Mouse (Mus musculus): ENCODE measurements at regions not wholly inside any gene's neighbourhood (a gene's known extent, or its start where the extent isn't known, plus 50 kb on each side); places are given as distances from the start of the nearest gene placed in this dataset.
A peak's percentile ranks its signal among the peaks of the same experiment; 100 is the strongest.

- DNase-seq (ENCODE audit: low spot score): peak; percentile 18
These were observed 253.2 kb upstream of the Spred2 start for GRCm38 (mm10) chr11:19670853-19671530.

DNA sequence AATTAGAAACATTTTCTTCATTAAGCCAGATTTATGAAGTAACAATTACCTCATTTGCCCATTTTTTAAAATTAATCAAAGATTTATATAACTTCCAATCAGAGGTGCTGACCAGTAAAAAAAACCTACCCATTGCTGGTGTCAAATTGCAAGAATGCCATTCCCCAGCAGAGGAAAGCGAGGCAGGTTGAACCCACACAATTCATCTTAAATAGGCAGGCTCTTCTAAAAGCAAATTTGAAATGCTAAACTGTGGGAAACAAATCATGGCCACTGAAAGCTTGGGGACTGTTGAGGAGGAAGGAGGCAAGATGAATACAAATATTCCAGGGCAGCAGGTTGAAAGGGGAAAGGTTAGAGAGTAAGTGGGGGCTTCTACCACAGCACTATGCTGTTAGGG, 251.2 kb upstream of the Spred2 start:
- DNase-seq (ENCODE audit: low spot score): no peak

GRCm38 (mm10) chr11:19676514-19676913, 247.7 kb upstream of the Spred2 start:
- DNase-seq (ENCODE audit: low spot score): no peak

DNA sequence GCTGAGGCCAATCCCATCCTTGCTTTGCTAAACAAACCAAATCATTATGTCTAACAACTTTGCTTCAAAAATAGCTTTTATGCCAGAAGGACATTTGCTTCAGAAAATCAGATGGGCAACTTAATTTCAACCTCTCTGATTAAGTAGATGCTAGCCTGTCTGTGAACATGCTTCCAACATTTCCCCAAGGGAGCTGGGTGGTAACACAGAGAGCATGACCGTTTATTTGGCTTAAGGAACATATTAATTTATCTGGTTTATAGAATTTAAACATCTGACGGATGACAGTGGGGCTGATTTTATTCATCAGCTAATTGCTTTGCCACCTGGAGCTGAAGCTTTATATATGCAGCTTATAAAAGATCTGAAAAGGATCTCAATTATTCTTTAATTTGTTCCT, 245.1 kb upstream of the Spred2 start:
- no peak for DNase-seq (ENCODE audit: low spot score)

- no peak for DNase-seq (ENCODE audit: low spot score)
These were observed 244.5 kb upstream of the Spred2 start for GRCm38 (mm10) chr11:19679669-19680068.

GRCm38 (mm10) chr11:19701198-19701597, 223.0 kb upstream of the Spred2 start:
- no peak for DNase-seq (ENCODE audit: low spot score)

DNA sequence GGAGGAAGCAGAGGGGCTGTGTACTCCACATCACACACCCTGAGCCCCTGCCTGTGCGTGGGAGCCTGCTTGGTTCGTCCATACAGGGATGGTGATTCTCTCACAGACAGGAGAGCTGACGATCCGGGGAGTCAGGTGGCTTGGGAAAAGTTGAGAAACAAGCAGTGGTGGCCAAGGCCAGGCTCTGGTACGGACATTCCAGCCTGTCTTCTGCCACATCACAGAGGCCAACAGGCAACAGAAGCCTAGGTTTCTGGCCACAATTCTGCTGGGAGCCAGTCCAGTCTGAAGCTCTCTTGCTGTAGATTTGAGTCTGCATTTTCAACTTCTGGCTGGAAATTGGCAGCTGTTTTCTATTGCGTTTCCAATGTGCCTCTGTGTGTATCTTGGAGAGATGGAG, 215.4 kb upstream of the Spred2 start:
- DNase-seq (ENCODE audit: low spot score): no peak

DNA sequence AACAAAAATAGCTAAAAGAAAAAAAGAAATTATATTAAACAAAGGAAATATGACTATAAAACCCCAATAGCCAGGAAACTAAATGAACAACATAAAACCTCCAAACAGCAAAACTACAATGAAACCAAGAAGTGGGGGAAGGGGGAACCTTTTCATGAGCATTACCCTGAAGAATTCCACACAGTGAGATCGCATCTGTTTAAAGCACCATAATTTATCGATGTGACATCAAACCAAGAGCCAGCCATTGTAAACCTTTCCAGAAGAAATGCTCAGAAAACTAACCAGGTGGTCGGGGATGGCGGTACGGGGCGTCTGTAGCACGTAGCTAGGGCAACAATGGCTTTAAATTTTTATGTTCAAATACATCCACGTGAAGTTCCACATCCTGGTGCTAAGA, 214.8 kb upstream of the Spred2 start:
- DNase-seq (ENCODE audit: low spot score): no peak

DNA sequence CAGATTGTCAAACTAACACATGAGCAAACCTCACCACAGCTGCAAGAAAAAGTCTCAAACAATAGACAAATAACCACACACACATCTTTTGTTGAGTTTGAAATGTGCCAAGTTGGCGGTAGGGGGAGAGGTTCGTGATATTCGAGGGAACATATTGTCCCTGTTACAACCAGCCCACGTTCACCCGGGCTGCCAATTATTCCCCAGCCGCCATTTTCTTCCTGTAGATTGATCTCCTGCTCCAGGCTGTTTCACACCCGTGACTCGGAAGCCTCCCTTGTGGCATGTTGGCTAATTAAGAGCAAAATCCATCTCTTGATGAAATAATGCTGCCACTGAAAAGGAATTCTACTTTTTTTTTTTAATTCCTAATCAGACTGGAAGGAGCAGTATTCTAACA, 211.1 kb upstream of the Spred2 start:
- DNase-seq (ENCODE audit: low spot score): no peak

DNA sequence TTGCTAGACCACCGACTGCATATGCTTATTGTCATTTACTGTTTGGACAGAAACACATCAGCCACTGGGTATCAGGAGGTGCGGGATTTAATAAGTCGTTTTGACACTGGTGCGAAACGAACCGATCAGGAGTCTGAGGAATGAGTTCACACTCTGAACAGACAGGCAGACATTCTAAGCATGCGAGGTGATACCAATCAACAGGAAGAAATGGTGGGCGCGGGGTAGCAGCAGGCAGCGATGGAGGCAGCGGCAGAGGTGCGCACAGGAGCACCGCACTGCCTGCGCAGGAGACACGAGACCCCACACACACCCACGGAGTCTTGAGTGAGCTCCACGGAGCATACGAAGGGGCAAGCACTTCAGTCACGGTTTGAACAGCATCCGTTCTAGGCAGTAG, 210.6 kb upstream of the Spred2 start:
- no peak for DNase-seq (ENCODE audit: low spot score)

- DNase-seq (ENCODE audit: low spot score): peak; percentile 28
These were observed 210.0 kb upstream of the Spred2 start for GRCm38 (mm10) chr11:19714211-19714610.

- no peak for DNase-seq (ENCODE audit: low spot score)
These were observed 209.1 kb upstream of the Spred2 start for GRCm38 (mm10) chr11:19714888-19715595.

DNA sequence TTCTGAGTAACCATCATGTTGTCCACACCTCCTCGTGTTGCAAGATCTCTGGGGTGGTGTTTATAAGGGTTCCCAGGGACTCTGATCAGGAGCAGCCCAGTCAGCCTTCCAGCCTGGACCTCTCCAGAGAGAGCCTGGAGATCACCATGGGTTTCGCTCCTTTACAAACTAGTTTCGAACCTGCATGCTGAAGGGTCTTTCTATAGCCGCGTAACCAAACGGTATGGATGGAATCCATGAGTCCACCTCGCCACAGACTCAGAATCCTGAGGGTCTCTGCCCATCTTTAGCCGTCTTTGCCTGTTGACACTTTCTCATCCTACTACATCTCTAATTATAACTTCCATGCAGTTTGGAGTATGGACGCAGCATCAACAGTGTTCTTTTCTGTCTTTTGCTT, 206.0 kb upstream of the Spred2 start:
- no peak for DNase-seq (ENCODE audit: low spot score)

DNA sequence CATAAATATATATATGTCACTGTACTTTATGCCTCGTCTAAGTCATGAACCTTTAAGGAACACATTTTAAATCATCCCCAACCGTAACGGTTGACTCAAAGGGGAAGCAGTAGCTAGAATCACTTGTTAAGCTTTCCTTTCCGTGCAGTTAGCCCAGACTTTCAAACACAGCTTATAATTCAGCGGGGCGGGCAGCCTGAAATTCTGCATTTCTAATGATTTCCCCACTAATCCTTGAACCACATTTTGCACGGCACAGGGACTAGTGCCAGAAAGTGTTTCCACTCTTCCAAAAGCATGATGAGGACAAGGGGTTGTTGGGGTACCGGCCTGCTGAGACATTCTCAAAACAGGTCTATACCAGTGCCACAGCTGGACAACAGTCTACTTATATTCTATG, 195.1 kb upstream of the Spred2 start:
- DNase-seq (ENCODE audit: low spot score): no peak

GRCm38 (mm10) chr11:19730747-19731146, 193.4 kb upstream of the Spred2 start:
- no peak for DNase-seq (ENCODE audit: low spot score)

DNA sequence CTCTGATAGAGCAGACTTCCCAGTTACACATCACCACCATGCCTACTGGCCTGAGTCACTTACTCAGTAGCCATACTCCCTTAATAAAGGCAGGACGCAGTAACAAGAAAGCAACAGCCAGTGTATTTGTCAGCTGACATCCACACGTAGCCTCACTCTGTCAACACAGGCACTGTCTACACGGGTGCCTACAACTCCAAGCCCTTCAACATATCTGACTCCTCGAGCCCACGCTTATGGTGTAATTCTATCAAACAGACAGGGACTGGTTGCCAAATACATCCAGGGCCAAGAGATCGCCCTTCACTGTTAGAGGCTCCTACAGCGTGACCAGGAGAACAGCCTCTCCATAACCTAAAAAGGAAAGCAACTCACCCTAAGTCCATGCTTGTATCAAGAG, 188.1 kb upstream of the Spred2 start:
- DNase-seq (ENCODE audit: low spot score): no peak

GRCm38 (mm10) chr11:19736926-19737325, 187.2 kb upstream of the Spred2 start:
- DNase-seq (ENCODE audit: low spot score): no peak

- DNase-seq (ENCODE audit: low spot score): no peak
These were observed 186.8 kb upstream of the Spred2 start for GRCm38 (mm10) chr11:19737331-19737730.

DNA sequence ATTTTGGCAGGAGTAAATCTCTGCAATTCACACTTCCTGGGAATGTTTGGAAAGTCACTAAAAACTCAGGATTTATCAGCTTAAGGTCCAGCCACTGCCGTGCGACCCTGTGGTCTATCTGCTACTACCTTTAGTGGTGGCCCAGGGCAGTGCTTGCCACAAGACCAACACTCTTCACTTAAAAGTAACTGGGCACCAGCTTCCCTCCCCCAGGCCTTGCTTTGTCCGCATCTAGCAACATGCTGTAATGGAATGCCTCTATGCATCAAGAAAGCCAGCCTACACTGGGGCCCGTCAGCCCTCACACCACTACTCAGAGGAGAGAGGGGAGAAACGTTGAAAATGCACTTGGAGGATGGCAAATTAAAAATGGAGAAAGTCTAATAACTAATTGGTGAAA, 186.4 kb upstream of the Spred2 start:
- no peak for DNase-seq (ENCODE audit: low spot score)

- no peak for DNase-seq (ENCODE audit: low spot score)
These were observed 184.5 kb upstream of the Spred2 start for GRCm38 (mm10) chr11:19739527-19740151.

DNA sequence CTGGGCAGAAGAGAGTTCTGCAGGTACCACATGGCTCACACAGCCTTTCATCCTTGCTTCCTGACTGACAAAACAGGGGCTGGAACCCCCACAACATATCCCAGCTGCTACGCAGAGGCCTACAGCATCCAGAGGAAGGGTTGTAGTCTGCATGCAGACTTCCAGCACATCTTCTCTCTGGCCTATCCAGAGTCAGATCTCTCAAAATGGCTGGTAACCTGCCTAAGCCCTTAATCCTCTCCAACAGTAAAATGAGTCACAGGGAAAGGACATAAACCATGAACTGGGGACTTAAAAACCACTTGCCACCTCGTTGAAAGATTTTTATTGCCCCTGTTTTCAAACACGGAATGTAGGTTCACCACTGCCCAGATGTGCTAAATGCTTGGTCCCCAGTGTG, 183.6 kb upstream of the Spred2 start:
- DNase-seq (ENCODE audit: low spot score): no peak

DNA sequence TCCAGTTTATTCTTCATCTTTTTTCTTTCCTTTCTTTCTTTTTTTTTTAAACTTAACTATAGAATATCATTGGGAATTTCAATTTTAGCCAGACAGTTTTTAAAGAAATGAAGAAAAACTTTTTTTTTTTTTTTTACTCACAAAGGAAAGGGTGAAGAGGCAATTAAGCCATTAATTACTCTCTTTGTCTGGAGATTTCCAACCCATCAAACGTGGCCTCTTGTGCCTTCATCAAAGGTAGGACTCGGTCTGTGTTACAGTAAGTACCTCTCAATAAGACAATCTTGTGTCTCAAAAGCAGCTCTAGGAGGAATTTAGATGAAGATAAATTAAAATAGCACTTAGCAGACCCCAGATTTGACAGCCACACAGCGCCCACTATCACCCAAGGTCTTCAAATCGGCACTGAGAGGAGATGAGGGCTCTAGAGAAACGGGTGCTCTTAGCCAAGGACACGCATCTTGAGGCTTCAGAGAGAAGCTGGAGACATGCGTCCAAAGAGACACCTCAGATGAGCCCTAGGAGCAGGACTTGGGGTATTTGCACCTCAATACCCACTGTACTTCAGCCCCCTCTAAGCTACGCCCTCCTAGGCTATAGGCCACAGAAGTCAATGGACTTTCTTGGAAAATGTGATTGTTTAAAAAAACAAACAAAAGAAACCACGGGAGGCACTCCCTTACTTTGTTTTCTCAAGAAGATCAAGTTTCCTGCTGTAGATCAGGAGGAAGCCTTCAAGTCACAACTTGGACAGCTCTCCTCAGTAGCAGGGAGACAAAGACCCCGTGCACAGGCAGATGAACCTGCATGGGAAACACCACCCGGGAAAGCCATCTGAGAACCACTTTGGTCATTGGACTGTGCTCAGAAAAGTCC, 176.8 kb upstream of the Spred2 start:
- DNase-seq (ENCODE audit: low spot score): peak; percentile 16
